Comparison of ENCODE assay signal across 28 mouse cellular contexts in the genomic region with DNA sequence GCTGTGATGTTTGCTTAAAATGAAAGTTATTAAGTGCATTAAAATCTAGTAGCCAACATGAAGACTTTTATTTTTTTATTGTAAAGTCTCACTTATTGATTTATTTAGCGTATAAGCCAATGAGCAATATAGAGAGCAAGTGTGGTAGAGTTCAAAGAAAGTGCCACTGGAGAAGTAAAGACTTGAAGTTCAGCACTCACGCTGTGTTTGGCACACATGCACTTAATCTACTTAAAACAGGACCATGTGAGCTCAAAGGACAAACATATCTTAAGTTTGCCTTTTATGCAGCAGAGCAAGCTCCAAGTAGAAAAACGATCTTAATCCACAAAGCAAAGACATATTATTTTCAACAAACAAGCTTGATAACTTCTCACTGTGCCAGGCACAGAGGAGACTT.
DNase-seq lines count a peak whose midpoint lies in the region; ATAC-seq and TF ChIP-seq lines count a peak whose summit lies in the region.
"Had no signal": no experiment of that assay in that cellular context is flagged by ENCODE, and none has a peak within 500 bp of the region (broad histone marks: within the 10 kb centered on the region; RNA-seq: fewer than 3 reads in every experiment).

No protein-coding gene starts in this region.

- no peak overlapping the region for H3K4me2 ChIP-seq in embryonic facial prominence, embryonic 11.5 days (ENCODE audit: low read depth, low read length)
- no peak overlapping the region for H3K4me2 ChIP-seq in lung, postnatal 0 days (replicated peaks; ENCODE audit: low read depth, low read length)
- no peak overlapping the region for H3K4me2 ChIP-seq in stomach, embryonic 14.5 days (replicated peaks; ENCODE audit: low read depth, low read length)
- H3K4me2 ChIP-seq: embryonic facial prominence, embryonic 15.5 days; heart, embryonic 12.5 days; heart, embryonic 15.5 days; hindbrain, embryonic 14.5 days had no signal

- no peaks in the 10 kb centered on the region for H3K4me1 ChIP-seq in embryonic facial prominence, embryonic 11.5 days (ENCODE audit: control insufficient read depth, insufficient read depth, low read length)
- H3K4me1 ChIP-seq in embryonic facial prominence, embryonic 10.5 days, result peaks cover 29% of the 10 kb centered on the region
- H3K4me1 ChIP-seq in lung, postnatal 0 days (ENCODE audit: insufficient read depth, low read depth, low read length), result 0 out of 2 replicates have a peak, but pooled peaks cover 3% of the 10 kb centered on the region
- no peaks in the 10 kb centered on the region for H3K4me1 ChIP-seq in lung, adult 2 months (ENCODE audit: control insufficient read depth, insufficient read depth, low read length)
- H3K4me1 ChIP-seq in ES-Bruce4 (ENCODE audit: control insufficient read depth, insufficient read depth, low read length), result peaks cover 2% of the 10 kb centered on the region
- H3K4me1 ChIP-seq in stomach, embryonic 14.5 days (ENCODE audit: control insufficient read depth, insufficient read depth, low read length), result no peaks in the 10 kb centered on the region
- H3K4me1 ChIP-seq: embryonic facial prominence, embryonic 15.5 days had no signal

- no peaks in the 10 kb centered on the region for H3K36me3 ChIP-seq in embryonic facial prominence, embryonic 11.5 days (replicated peaks; ENCODE audit: control insufficient read depth, insufficient read depth, low read depth, low read length)
- H3K36me3 ChIP-seq in embryonic facial prominence, embryonic 10.5 days (replicated peaks), result no peaks in the 10 kb centered on the region
- no peaks in the 10 kb centered on the region for H3K36me3 ChIP-seq in lung, postnatal 0 days (ENCODE audit: insufficient read depth, low read length)
- H3K36me3 ChIP-seq in ES-Bruce4 (ENCODE audit: control insufficient read depth, insufficient read depth, low read length, poor library complexity, severe bottlenecking), result no peaks in the 10 kb centered on the region
- no peaks in the 10 kb centered on the region for H3K36me3 ChIP-seq in stomach, embryonic 14.5 days (ENCODE audit: control insufficient read depth, insufficient read depth, low read length)
- H3K36me3 ChIP-seq: embryonic facial prominence, embryonic 15.5 days; G1E; heart, embryonic 12.5 days; heart, embryonic 15.5 days had no signal

- no peak for TF ChIP-seq EP300 in lung, postnatal 0 days (IDR thresholded peaks at IDR 0.05)
- no peak for TF ChIP-seq EP300 in ES-Bruce4 (IDR thresholded peaks at IDR 0.05; ENCODE audit: insufficient read depth, low read depth, low read length)

- 40% methylated on average over 3 of the region's 3 CpGs for WGBS in embryonic facial prominence, embryonic 11.5 days
- 56% methylated on average over 3 of the region's 3 CpGs for WGBS in embryonic facial prominence, embryonic 10.5 days
- WGBS in lung, postnatal 0 days, result 41% methylated on average over 3 of the region's 3 CpGs
- 51% methylated on average over 3 of the region's 3 CpGs for WGBS in lung, adult 2 months
- WGBS in stomach, embryonic 14.5 days, result 47% methylated on average over 3 of the region's 3 CpGs

- no peak for TF ChIP-seq POLR2A in lung, adult 2 months (IDR thresholded peaks at IDR 0.05; ENCODE audit: borderline replicate concordance, extremely low read depth, low read depth, low read length)
- no peak for TF ChIP-seq POLR2A in ES-Bruce4 (IDR thresholded peaks at IDR 0.05; ENCODE audit: insufficient read depth, low read length)

- H3K9ac ChIP-seq in embryonic facial prominence, embryonic 11.5 days (replicated peaks; ENCODE audit: low read length), result no peak overlapping the region
- H3K9ac ChIP-seq in lung, postnatal 0 days (replicated peaks; ENCODE audit: low read depth), result no peak overlapping the region
- no peak overlapping the region for H3K9ac ChIP-seq in ES-Bruce4 (ENCODE audit: low read depth, poor library complexity, severe bottlenecking)
- H3K9ac ChIP-seq in stomach, embryonic 14.5 days (replicated peaks; ENCODE audit: low read depth, low read length), result no peak overlapping the region
- H3K9ac ChIP-seq: embryonic facial prominence, embryonic 15.5 days; forebrain, postnatal 0 days; heart, embryonic 12.5 days; heart, embryonic 15.5 days; hindbrain, embryonic 14.5 days had no signal

- H3K4me3 ChIP-seq in embryonic facial prominence, embryonic 11.5 days (ENCODE audit: low read depth, low read length), result no peak overlapping the region
- no peak overlapping the region for H3K4me3 ChIP-seq in embryonic facial prominence, embryonic 10.5 days
- H3K4me3 ChIP-seq in lung, postnatal 0 days (ENCODE audit: low read depth, low read length), result no peak overlapping the region
- no peak overlapping the region for H3K4me3 ChIP-seq in lung, adult 2 months (replicated peaks; ENCODE audit: extremely low read depth, low read depth, low read length)
- H3K4me3 ChIP-seq in ES-Bruce4 (ENCODE audit: low read depth, low read length), result no peak overlapping the region
- no peak overlapping the region for H3K4me3 ChIP-seq in stomach, embryonic 14.5 days (ENCODE audit: low read depth, low read length)
- no peak overlapping the region for H3K4me3 ChIP-seq in left cerebral cortex, adult 2 months
- H3K4me3 ChIP-seq: embryonic facial prominence, embryonic 15.5 days; gastrocnemius, adult 2 months; heart, embryonic 12.5 days; heart, embryonic 15.5 days had no signal

- intact Hi-C loops in left cerebral cortex, adult 2 months (cut with DNase I), result no loop called here

- ATAC-seq in embryonic facial prominence, embryonic 11.5 days (replicated peaks; ENCODE audit: insufficient number of reproducible peaks, low FRiP score, low TSS enrichment, low read depth), result no peak
- no peak for ATAC-seq in lung, postnatal 0 days
- no peak for ATAC-seq in stomach, embryonic 14.5 days (ENCODE audit: insufficient number of reproducible peaks, insufficient read depth, low FRiP score, low read depth)
- ATAC-seq: forebrain, embryonic 14.5 days; forebrain, postnatal 0 days; hindbrain, postnatal 0 days; Patski had no signal

- DNase-seq in embryonic facial prominence, embryonic 11.5 days (ENCODE audit: low spot score), result peak; percentile 41
- DNase-seq in embryonic facial prominence, embryonic 10.5 days (ENCODE audit: low spot score), result no peak
- peak; percentile 14 for DNase-seq in lung, postnatal 0 days (ENCODE audit: low spot score)
- no peak for DNase-seq in lung, adult 2 months
- no peak for DNase-seq in left cerebral cortex, adult 2 months (ENCODE audit: extremely low spot score in 1 of 2, low spot score in 2 of 2)
- DNase-seq in thymus, postnatal 0 days (ENCODE audit: low spot score), result no peak
- DNase-seq: adrenal gland, postnatal 10 days; adrenal gland, postnatal 36 days; cerebellum, adult 11 months; cerebellum, adult 2 months; cerebellum, adult 9-11 months; cerebellum, postnatal 25 days; forebrain, postnatal 0 days; gastrocnemius, adult 2 months; gastrocnemius, postnatal 14 days; heart, adult 18-20 months; heart, postnatal 10 days; heart, postnatal 4 days had no signal

- no peaks in the 10 kb centered on the region for H3K9me3 ChIP-seq in embryonic facial prominence, embryonic 11.5 days (replicated peaks; ENCODE audit: control insufficient read depth, low read length)
- no peaks in the 10 kb centered on the region for H3K9me3 ChIP-seq in embryonic facial prominence, embryonic 10.5 days
- no peaks in the 10 kb centered on the region for H3K9me3 ChIP-seq in lung, postnatal 0 days (ENCODE audit: low read length)
- no peaks in the 10 kb centered on the region for H3K9me3 ChIP-seq in ES-Bruce4 (replicated peaks; ENCODE audit: control insufficient read depth, insufficient read depth, low read length, poor library complexity, severe bottlenecking)
- H3K9me3 ChIP-seq in stomach, embryonic 14.5 days (ENCODE audit: control insufficient read depth, low read depth, low read length), result no peaks in the 10 kb centered on the region
- H3K9me3 ChIP-seq: embryonic facial prominence, embryonic 15.5 days; G1E; heart, embryonic 12.5 days; heart, embryonic 15.5 days had no signal

- no peak overlapping the region for H3K27ac ChIP-seq in embryonic facial prominence, embryonic 11.5 days (replicated peaks; ENCODE audit: low read depth, low read length)
- no peak overlapping the region for H3K27ac ChIP-seq in embryonic facial prominence, embryonic 10.5 days (replicated peaks)
- no peak overlapping the region for H3K27ac ChIP-seq in lung, postnatal 0 days (ENCODE audit: low read length)
- H3K27ac ChIP-seq in ES-Bruce4 (ENCODE audit: insufficient read depth, low read length), result peak overlapping the region; percentile 16; the same call in 1 of the 2 replicates
- H3K27ac ChIP-seq in stomach, embryonic 14.5 days (ENCODE audit: low read length), result 0 out of 2 replicates have a peak overlapping the region, but pooled peaks have one; percentile 3
- H3K27ac ChIP-seq in left cerebral cortex, adult 2 months, result no peak overlapping the region
- H3K27ac ChIP-seq: embryonic facial prominence, embryonic 15.5 days; gastrocnemius, adult 2 months; heart, embryonic 15.5 days; hindbrain, embryonic 14.5 days; hindbrain, postnatal 0 days had no signal

- H3K27me3 ChIP-seq in embryonic facial prominence, embryonic 11.5 days (ENCODE audit: control insufficient read depth, insufficient read depth, low read length), result no peaks in the 10 kb centered on the region
- H3K27me3 ChIP-seq in embryonic facial prominence, embryonic 10.5 days (replicated peaks; ENCODE audit: low read depth, poor library complexity, severe bottlenecking), result no peaks in the 10 kb centered on the region
- no peaks in the 10 kb centered on the region for H3K27me3 ChIP-seq in lung, postnatal 0 days (replicated peaks; ENCODE audit: insufficient read depth, low read length)
- H3K27me3 ChIP-seq in ES-Bruce4 (ENCODE audit: control insufficient read depth, insufficient read depth, low read length, poor library complexity, severe bottlenecking), result no peaks in the 10 kb centered on the region
- H3K27me3 ChIP-seq in stomach, embryonic 14.5 days (ENCODE audit: control insufficient read depth, insufficient read depth, low read length), result no peaks in the 10 kb centered on the region
- H3K27me3 ChIP-seq: embryonic facial prominence, embryonic 15.5 days; heart, embryonic 12.5 days; heart, embryonic 15.5 days; Patski had no signal

- no peak for TF ChIP-seq CTCF in lung, postnatal 0 days (IDR thresholded peaks at IDR 0.05)
- no peak for TF ChIP-seq CTCF in lung, adult 2 months (IDR thresholded peaks at IDR 0.05; ENCODE audit: insufficient read depth, low read length)
- TF ChIP-seq CTCF in ES-Bruce4 (IDR thresholded peaks at IDR 0.05; ENCODE audit: low read depth, low read length), result no peak
- TF ChIP-seq CTCF in left cerebral cortex, adult 2 months (IDR thresholded peaks at IDR 0.05), result no peak

Comparison
In these comparisons a context has a peak if more than half of its experiments do, and no peak if none do; other contexts are left out.
1. DNase-seq: peak in embryonic facial prominence, embryonic 11.5 days (single experiment) and lung, postnatal 0 days (single experiment); none in embryonic facial prominence, embryonic 10.5 days (single experiment), lung, adult 2 months (single experiment), left cerebral cortex, adult 2 months (0 of 2) and thymus, postnatal 0 days (single experiment).
2. H3K27ac ChIP-seq: peak in ES-Bruce4 (single experiment) and stomach, embryonic 14.5 days (single experiment); none in embryonic facial prominence, embryonic 11.5 days (single experiment), embryonic facial prominence, embryonic 10.5 days (single experiment), lung, postnatal 0 days (single experiment) and left cerebral cortex, adult 2 months (single experiment).